Mouse (Mus musculus) heart, adult 2 months (tissue): ENCODE data around the gene Rcan1.

Experiments used
- CTCF ChIP-seq: fragments of 200-600 bp; IDR thresholded peaks from 2 replicates; pipeline ENCODE4 v1.8.1; 2022; ENCODE audit warnings: antibody characterized with exemption, mild to moderate bottlenecking, moderate library complexity
- POLR2A ChIP-seq: fragments of 200-500 bp; IDR thresholded peaks from 2 replicates; pipeline ENCODE4 v1.6.1; 2011; ENCODE audit warnings: mild to moderate bottlenecking, low read depth, low read length, control low read depth; ENCODE audit not compliant: insufficient read depth

DNA sequence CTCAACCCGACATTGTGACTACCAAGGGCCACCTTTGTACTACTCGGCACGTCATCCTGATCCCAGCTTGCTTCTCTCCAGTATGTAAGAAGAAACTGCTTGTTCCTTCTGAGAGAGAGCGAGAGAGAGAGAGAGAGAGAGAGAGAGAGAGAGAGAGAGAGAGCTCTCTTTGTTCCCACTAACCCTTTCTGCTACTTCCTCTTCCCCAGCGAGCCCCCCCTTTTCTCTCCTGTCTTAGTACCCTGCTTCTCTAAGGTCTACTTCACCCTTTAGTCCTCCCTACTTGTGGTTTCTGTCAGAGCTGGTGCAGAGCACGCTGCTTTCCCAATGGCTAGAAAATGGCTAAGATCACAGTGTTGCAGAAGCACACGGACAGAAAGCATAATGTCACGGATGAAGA is 30.4 kb downstream of the Rcan1 start:
- TF ChIP-seq CTCF, result no peak
- no peak for TF ChIP-seq POLR2A
